Mouse (Mus musculus) liver, postnatal 0 days (tissue): ENCODE measurements around the gene Rab9b. TPM values are rescaled to one million over a fixed set of nuclear protein-coding genes. Genes with fewer than 3 reads are reported as not detected.

Source experiments
- ATAC-seq: fragments of 200-750 bp; cut with Nextera tagmentation; 2 replicates; pipeline ENCODE4 v1.8.0; 2017; ENCODE audit warnings: mild to moderate bottlenecking, moderate library complexity
- DNase-seq: peaks from one replicate; pipeline ENCODE4 v3.0.0-alpha.2; 2016
- H3K27ac ChIP-seq: fragments of 300-500 bp; sonication (generic); 2 replicates; pipeline ENCODE4 v1.5.1; 2014; ENCODE audit warnings: antibody characterized with exemption, moderate library complexity, mild to moderate bottlenecking, low read depth
- H3K27me3 ChIP-seq: fragments of 300-500 bp; sonication (generic); 2 replicates; pipeline ENCODE4 v1.6.1; 2014; ENCODE audit warnings: low read length, control low read depth, mixed read lengths; ENCODE audit not compliant: insufficient read depth
- H3K36me3 ChIP-seq: fragments of 300-500 bp; sonication (generic); replicated peaks from 2 replicates; pipeline ENCODE4 v1.6.1; 2014; ENCODE audit warnings: mild to moderate bottlenecking, control low read depth, low read length, moderate library complexity, mixed read lengths; ENCODE audit not compliant: insufficient read depth
- H3K4me1 ChIP-seq: fragments of 300-500 bp; sonication (generic); 2 replicates; pipeline ENCODE4 v1.6.1; 2014; ENCODE audit warnings: antibody characterized with exemption, mild to moderate bottlenecking, control low read depth; ENCODE audit not compliant: insufficient read depth
- H3K4me2 ChIP-seq: fragments of 300-500 bp; sonication (generic); 2 replicates; pipeline ENCODE4 v1.6.1; 2014; ENCODE audit warnings: low read depth, mild to moderate bottlenecking, low read length, moderate library complexity, mixed read lengths
- H3K4me3 ChIP-seq: fragments of 300-500 bp; sonication (generic); 2 replicates; pipeline ENCODE4 v1.5.1; 2014; ENCODE audit warnings: low read depth, low read length
- H3K9ac ChIP-seq: fragments of 300-500 bp; sonication (generic); replicated peaks from 2 replicates; pipeline ENCODE4 v1.6.1; 2014; ENCODE audit warnings: mild to moderate bottlenecking, moderate library complexity
- H3K9me3 ChIP-seq: fragments of 300-500 bp; sonication (generic); 2 replicates; pipeline ENCODE4 v1.6.1; 2016; ENCODE audit warnings: mild to moderate bottlenecking, control low read depth, low read length, mixed read lengths
- CTCF ChIP-seq: sonication (generic); IDR thresholded peaks from 2 replicates; pipeline ENCODE4 v1.5.1; 2016; ENCODE audit warnings: antibody characterized with exemption, low read depth
- EP300 ChIP-seq: IDR thresholded peaks from 2 replicates; pipeline ENCODE4 v1.6.1; 2016; ENCODE audit warnings: antibody characterized with exemption, low read depth, mild to moderate bottlenecking
- WGBS: fragments of 180-500 bp; shearing (Covaris S2); extraction: QIAGEN DNeasy Blood & Tissue Kit; methylation state at CpG from one replicate; pipeline ENCODE4 v1.1.7; 2014; ENCODE audit not compliant: insufficient replicate concordance; 5-methylcytosine and 5-hydroxymethylcytosine counted together
- polyA plus RNA-seq: library from polyadenylated mRNA; unstranded; fragments of >200 nt; fragmentation: Nextera tagmentation; extraction: Ambion mirVana; gene quantifications from 2 replicates; pipeline ENCODE4 v1.2.1, GENCODE M21; 2015

Gene Rab9b
- polyA plus RNA-seq, 1 experiment from 2014 or later, result not detected

GRCm38 (mm10) chrX:136822371-136822770 is 46.2 kb downstream of the Rab9b start, which contains the start of gene Plp1:
Gene Plp1, plus strand, starts transcription at chrX:136822671.
- no peaks in the 10 kb centered on the region for H3K9me3 ChIP-seq
- no peaks in the 10 kb centered on the region for H3K27me3 ChIP-seq
- H3K9ac ChIP-seq, result no peak within 1 kb of the TSS
- TF ChIP-seq CTCF (no peak), EP300 (no peak)
- H3K36me3 ChIP-seq, result no peaks in the 10 kb centered on the region
- no peak within 1 kb of the TSS for H3K4me2 ChIP-seq
- ATAC-seq (no peak), DNase-seq (no peak)
- no peaks in the 10 kb centered on the region for H3K4me1 ChIP-seq
- H3K4me3 ChIP-seq, result no peak within 1 kb of the TSS
- no peak within 1 kb of the TSS for H3K27ac ChIP-seq
- 53% methylated on average over 1 of the region's 1 CpGs for WGBS

- DNase-seq, result peak; percentile 59
- H3K27ac ChIP-seq, result no peak overlapping the region
- no peaks in the 10 kb centered on the region for H3K27me3 ChIP-seq
- no peak overlapping the region for H3K4me3 ChIP-seq
- H3K9me3 ChIP-seq, result no peaks in the 10 kb centered on the region
- TF ChIP-seq EP300, result no peak
- peak; percentile 78 for TF ChIP-seq CTCF
- H3K36me3 ChIP-seq, result no peaks in the 10 kb centered on the region
- 10% methylated on average over 1 of the region's 1 CpGs for WGBS
- no peak for ATAC-seq
- no peak overlapping the region for H3K4me2 ChIP-seq
- H3K4me1 ChIP-seq, result no peaks in the 10 kb centered on the region
- no peak overlapping the region for H3K9ac ChIP-seq
Observed at GRCm38 (mm10) chrX:136820250-136820649, 48.3 kb downstream of the Rab9b start.

DNA sequence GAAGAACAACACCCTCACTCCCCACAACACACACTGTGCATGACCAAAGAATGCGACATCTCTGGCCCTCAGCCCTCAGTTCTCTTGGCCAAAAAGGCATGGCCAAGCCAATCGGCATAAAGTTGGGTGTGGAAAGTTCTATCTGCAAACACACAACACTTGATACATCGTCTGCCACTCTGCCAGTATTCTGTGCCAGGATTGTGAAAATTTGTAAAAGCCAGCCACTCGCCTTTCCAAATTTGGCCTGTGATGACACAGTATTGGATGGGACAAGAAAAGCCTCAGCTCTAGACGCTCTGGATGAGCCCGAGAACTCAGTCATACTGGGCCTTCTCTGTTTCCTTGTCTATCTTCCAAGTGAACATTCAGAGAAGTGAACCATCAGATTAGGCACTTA is 48.8 kb downstream of the Rab9b start:
- WGBS, result 73% methylated on average over 6 of the region's 6 CpGs
- DNase-seq (no peak), ATAC-seq (no peak)

More for the DNA sequence above, 48.8 kb downstream of the Rab9b start:
- TF ChIP-seq CTCF, result no peak
- no peak for TF ChIP-seq EP300
- H3K9me3 ChIP-seq, result no peaks in the 10 kb centered on the region
- no peak overlapping the region for H3K9ac ChIP-seq
- H3K4me1 ChIP-seq, result no peaks in the 10 kb centered on the region
- H3K27ac ChIP-seq, result no peak overlapping the region
- H3K27me3 ChIP-seq, result no peaks in the 10 kb centered on the region
- no peak overlapping the region for H3K4me3 ChIP-seq
- no peaks in the 10 kb centered on the region for H3K36me3 ChIP-seq
- H3K4me2 ChIP-seq, result no peak overlapping the region

Other genes with a start within 250 kb of the Rab9b start
- gene Tceal1, start 160.8 kb downstream of the Rab9b start, polyA plus RNA-seq, result 0.96 and 0.97 TPM in 2 replicates
- 150 and 163 TPM in 2 replicates for gene Morf4l2, start 125.1 kb downstream of the Rab9b start, polyA plus RNA-seq
- not detected in 2 replicates for gene Glra4, start 88.6 kb downstream of the Rab9b start, polyA plus RNA-seq
- gene Plp1, start 46.1 kb downstream of the Rab9b start, polyA plus RNA-seq, result 0.18 and 0.26 TPM in 2 replicates
- gene H2bfm, start 58.6 kb upstream of the Rab9b start, polyA plus RNA-seq, result not detected in 2 replicates
- gene Tmsb15b2, start 106.7 kb upstream of the Rab9b start, polyA plus RNA-seq, result 12.9 and 16.1 TPM in 2 replicates
- gene Tmsb15l, start 108.1 kb upstream of the Rab9b start, polyA plus RNA-seq, result 0.45 and 1.3 TPM in 2 replicates
- 8.7 and 9.1 TPM in 2 replicates for gene Tmsb15b1, start 108.1 kb upstream of the Rab9b start, polyA plus RNA-seq
- 0.21 and 0.25 TPM in 2 replicates for gene Zcchc18, start 124.4 kb upstream of the Rab9b start, polyA plus RNA-seq
- gene Slc25a53, start 169.5 kb upstream of the Rab9b start, polyA plus RNA-seq, result 2.0 and 2.5 TPM in 2 replicates
- 1.1 and 1.5 TPM in 2 replicates for gene Fam199x, start 180.8 kb upstream of the Rab9b start, polyA plus RNA-seq